In the genomic region with DNA sequence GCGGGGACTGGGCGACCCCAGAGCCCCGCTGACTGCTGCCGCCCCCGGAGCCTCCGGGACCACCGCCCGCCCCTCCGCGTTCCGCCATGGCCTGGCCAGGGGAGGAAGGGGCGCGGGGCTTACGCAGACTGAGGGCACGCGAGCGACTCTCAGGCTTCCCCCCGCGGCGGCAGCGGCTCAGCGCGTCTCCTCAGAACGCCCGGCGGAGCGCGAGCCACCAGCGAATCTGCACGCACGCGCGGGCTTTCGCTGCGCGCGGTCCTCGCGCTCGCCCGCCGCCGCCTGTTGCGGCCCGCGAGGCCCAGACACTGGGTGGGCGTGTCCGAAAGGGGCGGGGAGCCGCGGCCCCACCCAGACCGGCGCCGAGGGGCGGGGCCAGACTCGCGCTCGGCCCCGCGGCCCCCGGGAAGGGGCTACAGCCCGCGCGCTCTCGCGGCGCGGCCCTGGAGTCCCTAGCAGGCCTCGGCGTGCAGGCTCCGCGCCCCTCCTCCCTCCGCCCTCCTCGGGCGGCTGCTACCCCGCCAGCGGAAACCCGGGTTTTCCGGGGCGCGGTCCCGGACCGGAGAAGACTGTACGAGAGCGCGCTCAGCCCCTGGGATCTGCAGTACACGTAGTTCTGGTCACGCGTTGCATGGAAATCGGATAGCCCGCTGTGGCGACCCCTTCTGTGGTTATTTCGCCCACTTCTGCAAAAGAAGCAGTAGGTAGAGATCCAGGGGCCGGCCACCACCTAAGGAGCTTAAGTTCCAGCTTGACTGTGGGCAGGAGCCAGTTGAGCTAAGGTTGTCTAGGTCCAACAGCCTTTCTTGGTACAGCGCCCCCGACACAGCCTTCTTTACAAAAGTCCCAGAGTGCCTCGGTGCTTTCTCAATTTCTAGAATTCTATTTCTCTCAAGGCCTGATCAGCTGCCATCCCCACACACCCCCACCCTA, we compare ENCODE assay signal across 7 mouse cellular contexts. TPM values are rescaled to one million over a fixed set of nuclear protein-coding genes. Genes with fewer than 3 reads are reported as not detected.
A peak's percentile ranks its signal among the peaks of the same experiment; 100 is the strongest.
DNase-seq lines count a peak whose midpoint lies in the region; ATAC-seq and TF ChIP-seq lines count a peak whose summit lies in the region.

A gene (minus strand): TSS at position 319 of the 933 bp plus-strand sequence.

- H3K9me3 ChIP-seq in embryonic facial prominence, embryonic 13.5 days = no peaks in the 10 kb centered on the region
- no peaks in the 10 kb centered on the region for H3K9me3 ChIP-seq in limb, embryonic 13.5 days
- no peaks in the 10 kb centered on the region for H3K9me3 ChIP-seq in midbrain, embryonic 16.5 days (replicated peaks; ENCODE audit: control insufficient read depth, low read length, poor library complexity, severe bottlenecking)

- DNase-seq in adrenal gland, postnatal 25 days = peak; percentile 91
- peak; percentile 93 to 96 for DNase-seq in heart, adult 2 months
- peak; percentile 79 to 84 for DNase-seq in kidney, adult 8-10 months
- peak; percentile 88 to 93 for DNase-seq in spleen, postnatal 10 days (ENCODE audit: low spot score in 2 of 2)

- peak within 1 kb of the TSS; percentile 94 for H3K4me3 ChIP-seq in embryonic facial prominence, embryonic 13.5 days
- peak within 1 kb of the TSS; percentile 98 for H3K4me3 ChIP-seq in heart, adult 2 months
- H3K4me3 ChIP-seq in limb, embryonic 13.5 days = peak within 1 kb of the TSS; percentile 94
- H3K4me3 ChIP-seq in midbrain, embryonic 16.5 days (ENCODE audit: low read depth, low read length) = peak within 1 kb of the TSS; percentile 99

- no peaks in the 10 kb centered on the region for H3K27me3 ChIP-seq in embryonic facial prominence, embryonic 13.5 days
- H3K27me3 ChIP-seq in heart, adult 2 months (ENCODE audit: control insufficient read depth, insufficient read depth, low read length) = no peaks in the 10 kb centered on the region
- no peaks in the 10 kb centered on the region for H3K27me3 ChIP-seq in limb, embryonic 13.5 days
- no peaks in the 10 kb centered on the region for H3K27me3 ChIP-seq in midbrain, embryonic 16.5 days (ENCODE audit: control insufficient read depth, insufficient read depth, low read depth, low read length)

- peak; percentile 87 for ATAC-seq in embryonic facial prominence, embryonic 13.5 days (ENCODE audit: insufficient number of reproducible peaks, insufficient read depth, low FRiP score, low TSS enrichment, low read depth)
- peak; percentile 89 for ATAC-seq in limb, embryonic 13.5 days (ENCODE audit: low FRiP score, low read depth)
- peak; percentile 86 for ATAC-seq in midbrain, embryonic 16.5 days

- peaks cover 4% of the 10 kb centered on the region for H3K79me2 ChIP-seq in heart, adult 2 months (replicated peaks; ENCODE audit: control insufficient read depth, insufficient read depth, low read length)

- TF ChIP-seq EP300 in heart, adult 2 months (IDR thresholded peaks at IDR 0.05; ENCODE audit: insufficient read depth, low read depth, low read length) = peak; percentile 18; the same call in 1 of the 2 replicates

- peak within 1 kb of the TSS; percentile 91 for H3K4me2 ChIP-seq in embryonic facial prominence, embryonic 13.5 days
- H3K4me2 ChIP-seq in limb, embryonic 13.5 days (replicated peaks) = peak within 1 kb of the TSS; percentile 91
- peak within 1 kb of the TSS; percentile 84 for H3K4me2 ChIP-seq in midbrain, embryonic 16.5 days (ENCODE audit: low read length)

- intact Hi-C loops in heart, adult 2 months (cut with DNase I) = loop anchor here (2.0 to 5.0 kb wide), 2 partner anchors 78 to 876 kb away; a partner anchor contains a TSS

- H3K27ac ChIP-seq in embryonic facial prominence, embryonic 13.5 days = peak within 1 kb of the TSS; percentile 95
- H3K27ac ChIP-seq in heart, adult 2 months = peak within 1 kb of the TSS; percentile 98
- peak within 1 kb of the TSS; percentile 93 for H3K27ac ChIP-seq in limb, embryonic 13.5 days
- peak within 1 kb of the TSS; percentile 93 for H3K27ac ChIP-seq in midbrain, embryonic 16.5 days (ENCODE audit: low read length)

- peaks cover 40% of the 10 kb centered on the region for H3K36me3 ChIP-seq in embryonic facial prominence, embryonic 13.5 days
- peaks cover 19% of the 10 kb centered on the region for H3K36me3 ChIP-seq in heart, adult 2 months (ENCODE audit: control insufficient read depth, insufficient read depth, low read length)
- peaks cover 39% of the 10 kb centered on the region for H3K36me3 ChIP-seq in limb, embryonic 13.5 days
- H3K36me3 ChIP-seq in midbrain, embryonic 16.5 days (ENCODE audit: control insufficient read depth, insufficient read depth, low read length) = peaks cover 17% of the 10 kb centered on the region

- peak; percentile 64 for TF ChIP-seq POLR2A in heart, adult 2 months (IDR thresholded peaks at IDR 0.05; ENCODE audit: insufficient read depth, low read depth, low read length)

- under 1% methylated on average over 87 of the region's 97 CpGs for WGBS in embryonic facial prominence, embryonic 13.5 days
- WGBS in heart, adult 2 months = under 1% methylated on average over 86 of the region's 97 CpGs
- WGBS in limb, embryonic 13.5 days = under 1% methylated on average over 51 of the region's 97 CpGs
- under 1% methylated on average over 78 of the region's 97 CpGs for WGBS in midbrain, embryonic 16.5 days

- H3K9ac ChIP-seq in embryonic facial prominence, embryonic 13.5 days = peak within 1 kb of the TSS; percentile 95
- peak within 1 kb of the TSS; percentile 90 for H3K9ac ChIP-seq in heart, adult 2 months (ENCODE audit: low read depth, low read length)
- peak within 1 kb of the TSS; percentile 95 for H3K9ac ChIP-seq in limb, embryonic 13.5 days
- H3K9ac ChIP-seq in midbrain, embryonic 16.5 days (ENCODE audit: low read depth, low read length) = peak within 1 kb of the TSS; percentile 99

- TF ChIP-seq CTCF in heart, adult 2 months (IDR thresholded peaks at IDR 0.05) = no peak

- H3K4me1 ChIP-seq in embryonic facial prominence, embryonic 13.5 days = peaks cover 34% of the 10 kb centered on the region
- peaks cover 15% of the 10 kb centered on the region for H3K4me1 ChIP-seq in heart, adult 2 months (ENCODE audit: control insufficient read depth, insufficient read depth, low read length)
- peaks cover 33% of the 10 kb centered on the region for H3K4me1 ChIP-seq in limb, embryonic 13.5 days
- peaks cover 32% of the 10 kb centered on the region for H3K4me1 ChIP-seq in midbrain, embryonic 16.5 days (ENCODE audit: control insufficient read depth, insufficient read depth, low read length)

RNA-seq across cellular contexts. Expression of the gene that starts here (rescaled TPM):
- 18.0 and 26.9 TPM in 2 replicates for total RNA-seq in adrenal gland, postnatal 25 days (2021)
- 28.7 and 29.8 TPM in 2 replicates for polyA plus RNA-seq in embryonic facial prominence, embryonic 13.5 days (2015; fragmentation: Nextera tagmentation; extraction: Ambion mirVana)
- total RNA-seq in heart, adult 2 months (2021) = 10 to 100 TPM; 20.8 to 21.6 TPM
- 25.7 and 28.5 TPM in 2 replicates for polyA plus RNA-seq in heart, adult 2 months (2012; rRNA removed)
- 26.7 and 28.9 TPM in 2 replicates for polyA plus RNA-seq in limb, embryonic 13.5 days (2015; fragmentation: Nextera tagmentation; extraction: Ambion mirVana)
- 50.7 and 52.2 TPM in 2 replicates for polyA plus RNA-seq in midbrain, embryonic 16.5 days (2015; fragmentation: Nextera tagmentation; extraction: Ambion mirVana)

Comparison
In these comparisons a context has a peak if more than half of its experiments do, and no peak if none do; other contexts are left out.
1. Peak in every context shown above with its lines: DNase-seq, ATAC-seq, H3K4me3 ChIP-seq and H3K27ac ChIP-seq.